Mouse (Mus musculus) G1E (cell line): ENCODE data around the gene Cd28.

Experiments used
- CTCF ChIP-seq: IDR thresholded peaks from 2 replicates; pipeline ENCODE4 v1.5.1; 2012; ENCODE audit warnings: low read depth, low read length, inconsistent platforms, mixed read lengths
- GATA1 ChIP-seq: IDR thresholded peaks from 2 replicates; pipeline ENCODE4 v1.6.1; 2012; ENCODE audit warnings: borderline replicate concordance, low read length, inconsistent platforms, mixed read lengths
- TAL1 ChIP-seq: conservative IDR thresholded peaks from 2 replicates; pipeline ENCODE4 v1.6.1; 2012; ENCODE audit warnings: low read depth, low read length, inconsistent platforms, mixed read lengths

DNA sequence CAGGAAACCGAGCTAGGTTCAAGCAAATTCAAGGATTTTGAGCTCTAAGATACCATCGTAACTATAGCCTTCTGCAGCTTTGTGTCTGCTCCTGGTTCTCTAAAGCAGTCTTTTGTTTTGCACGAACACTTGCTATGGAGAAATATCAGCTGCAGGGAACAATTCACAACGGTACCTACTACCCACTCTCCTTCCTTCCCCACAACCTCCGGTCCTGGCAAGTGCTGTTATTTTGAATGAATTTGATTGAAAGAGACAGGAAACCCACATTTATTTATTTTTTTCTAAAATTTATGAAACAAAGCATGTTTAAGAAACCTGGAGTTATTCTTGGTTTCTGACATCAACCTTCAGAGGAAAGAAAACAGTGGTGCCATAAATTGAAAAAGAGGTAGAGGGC, 46.4 kb upstream of the Cd28 start:
- TF ChIP-seq GATA1 (no peak), CTCF (no peak), TAL1 (no peak)
